Mouse (Mus musculus): ENCODE measurements at regions not wholly inside any gene's neighbourhood (a gene's known extent, or its start where the extent isn't known, plus 50 kb on each side); places are given as distances from the start of the nearest gene placed in this dataset.

DNA sequence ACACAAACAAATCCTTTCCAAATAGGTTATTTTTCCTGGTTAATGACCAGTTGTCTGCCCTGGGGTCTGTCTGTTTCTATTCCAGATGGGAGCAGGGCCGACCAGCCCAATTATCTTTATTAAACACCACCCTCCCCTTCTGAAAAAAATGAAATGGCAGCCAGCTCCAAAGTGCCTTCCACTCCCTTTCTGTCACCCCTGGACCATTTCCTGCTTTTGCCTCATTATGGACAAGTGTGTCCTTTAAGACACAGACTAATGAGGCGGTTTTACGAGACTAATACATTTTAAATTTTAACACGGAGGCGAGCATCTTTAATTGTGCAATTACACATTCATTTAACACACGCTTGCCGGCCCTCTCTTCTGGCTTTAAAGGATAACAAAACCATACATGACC, 64.2 kb upstream of the Irx3 start:
- TF ChIP-seq CTCF (IDR thresholded peaks at IDR 0.05) (no peak), POLR2A (IDR thresholded peaks at IDR 0.05; ENCODE audit: insufficient read depth, low read depth, low read length) (no peak), EP300 (IDR thresholded peaks at IDR 0.05; ENCODE audit: insufficient read depth, low read depth, low read length) (no peak)
- H3K27me3 ChIP-seq (ENCODE audit: control insufficient read depth, insufficient read depth, low read length) = no peaks in the 10 kb centered on the region
- H3K9ac ChIP-seq (ENCODE audit: low read depth, low read length) = no peak overlapping the region
- no peak overlapping the region for H3K4me3 ChIP-seq
- no peaks in the 10 kb centered on the region for H3K36me3 ChIP-seq (ENCODE audit: control insufficient read depth, insufficient read depth, low read length)
- H3K4me1 ChIP-seq (ENCODE audit: control insufficient read depth, insufficient read depth, low read length) = no peaks in the 10 kb centered on the region
- H3K79me2 ChIP-seq (replicated peaks; ENCODE audit: control insufficient read depth, insufficient read depth, low read length) = no peaks in the 10 kb centered on the region
- DNase-seq = no peak
- WGBS = 76% methylated on average over 7 of the region's 7 CpGs
- H3K27ac ChIP-seq = no peak overlapping the region
- intact Hi-C loops (cut with DNase I) = no loop called here

DNA sequence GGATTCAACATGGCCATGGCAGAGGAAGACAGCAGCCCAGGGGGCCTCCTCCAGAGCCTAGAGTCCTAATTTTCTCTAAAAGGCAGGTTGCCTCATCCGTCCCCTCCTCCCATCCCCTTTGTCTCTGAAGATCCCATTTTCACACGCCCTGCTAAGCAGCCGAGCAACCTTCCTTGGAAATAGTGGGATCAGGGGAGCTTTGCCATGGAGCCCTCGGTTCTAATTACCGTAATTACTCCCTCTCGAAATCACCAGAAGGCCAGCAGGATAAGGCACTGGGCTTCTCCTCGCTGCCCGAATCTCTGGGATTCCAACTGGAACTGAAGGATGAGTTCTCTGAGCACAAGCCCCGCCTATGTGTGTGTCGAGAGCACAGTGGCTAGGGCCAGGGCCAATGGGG, 63.5 kb upstream of the Irx3 start:
- no peaks in the 10 kb centered on the region for H3K79me2 ChIP-seq (replicated peaks; ENCODE audit: control insufficient read depth, insufficient read depth, low read length)
- 47% methylated on average over 10 of the region's 10 CpGs for WGBS
- no peaks in the 10 kb centered on the region for H3K36me3 ChIP-seq (ENCODE audit: control insufficient read depth, insufficient read depth, low read length)
- intact Hi-C loops (cut with DNase I) = no loop called here
- H3K27ac ChIP-seq = no peak overlapping the region
- H3K4me3 ChIP-seq = no peak overlapping the region
- H3K27me3 ChIP-seq (ENCODE audit: control insufficient read depth, insufficient read depth, low read length) = no peaks in the 10 kb centered on the region
- TF ChIP-seq CTCF (IDR thresholded peaks at IDR 0.05) (no peak), EP300 (IDR thresholded peaks at IDR 0.05; ENCODE audit: insufficient read depth, low read depth, low read length) (no peak), POLR2A (IDR thresholded peaks at IDR 0.05; ENCODE audit: insufficient read depth, low read depth, low read length) (no peak)
- H3K4me1 ChIP-seq (ENCODE audit: control insufficient read depth, insufficient read depth, low read length) = no peaks in the 10 kb centered on the region
- DNase-seq = no peak
- no peak overlapping the region for H3K9ac ChIP-seq (ENCODE audit: low read depth, low read length)

DNA sequence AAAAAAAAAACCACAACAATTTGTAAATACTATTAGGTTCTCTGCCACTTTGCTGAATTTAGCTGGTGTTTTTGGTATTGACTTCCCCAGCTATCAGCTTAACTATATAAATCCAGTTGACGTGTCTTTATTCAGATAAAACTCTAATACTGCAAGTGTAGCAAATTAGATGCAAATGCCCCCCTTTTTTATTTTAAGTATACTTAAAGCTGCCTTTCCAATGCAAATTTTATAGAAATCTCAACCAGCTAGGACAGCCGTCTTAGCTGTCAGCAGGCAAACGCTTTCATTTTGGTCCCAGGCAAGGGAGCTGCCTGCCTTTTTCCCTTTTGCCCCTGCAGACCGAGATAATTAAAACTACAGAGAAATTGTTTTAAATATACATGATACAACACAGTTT, 61.6 kb upstream of the Irx3 start:
- Histone ChIP-seq H3K36me3 (ENCODE audit: control insufficient read depth, insufficient read depth, low read length) (no peaks in the 10 kb centered on the region), H3K79me2 (replicated peaks; ENCODE audit: control insufficient read depth, insufficient read depth, low read length) (no peaks in the 10 kb centered on the region), H3K27me3 (ENCODE audit: control insufficient read depth, insufficient read depth, low read length) (no peaks in the 10 kb centered on the region), H3K9ac (ENCODE audit: low read depth, low read length) (no peak overlapping the region), H3K27ac (no peak overlapping the region), H3K4me3 (no peak overlapping the region), H3K4me1 (ENCODE audit: control insufficient read depth, insufficient read depth, low read length) (no peaks in the 10 kb centered on the region)
- no peak for DNase-seq
- intact Hi-C loops (cut with DNase I) = no loop called here
- 63% methylated on average over 4 of the region's 4 CpGs for WGBS
- TF ChIP-seq CTCF (IDR thresholded peaks at IDR 0.05) = no peak
- TF ChIP-seq POLR2A (IDR thresholded peaks at IDR 0.05; ENCODE audit: insufficient read depth, low read depth, low read length) = no peak
- TF ChIP-seq EP300 (IDR thresholded peaks at IDR 0.05; ENCODE audit: insufficient read depth, low read depth, low read length) = no peak

DNA sequence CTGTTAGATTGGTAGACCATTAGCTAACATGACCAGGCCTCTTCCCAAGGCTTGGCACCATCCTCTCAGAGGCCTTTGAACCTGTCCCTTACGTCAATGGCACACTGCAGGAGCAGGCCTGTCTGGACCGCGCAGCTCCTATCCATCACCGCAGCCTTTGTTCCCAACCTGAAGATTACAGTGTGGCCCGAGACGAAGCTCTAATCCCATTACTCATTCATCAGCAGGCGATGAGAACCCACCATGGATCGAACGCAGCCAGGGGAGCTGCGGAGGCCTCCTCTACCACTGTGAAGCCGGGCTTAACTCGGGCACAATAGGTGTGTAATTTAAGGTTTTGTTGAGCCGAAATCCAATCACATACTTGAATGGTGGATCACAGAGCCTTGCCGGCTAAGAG, 54.0 kb upstream of the Irx3 start:
- Histone ChIP-seq H3K27me3 (ENCODE audit: control insufficient read depth, insufficient read depth, low read length) (no peaks in the 10 kb centered on the region), H3K4me1 (ENCODE audit: control insufficient read depth, insufficient read depth, low read length) (peaks cover 2% of the 10 kb centered on the region), H3K79me2 (replicated peaks; ENCODE audit: control insufficient read depth, insufficient read depth, low read length) (no peaks in the 10 kb centered on the region), H3K27ac (no peak overlapping the region), H3K36me3 (ENCODE audit: control insufficient read depth, insufficient read depth, low read length) (no peaks in the 10 kb centered on the region), H3K4me3 (no peak overlapping the region), H3K9ac (ENCODE audit: low read depth, low read length) (no peak overlapping the region)
- 82% methylated on average over 14 of the region's 14 CpGs for WGBS
- no peak for DNase-seq
- no peak for TF ChIP-seq EP300 (IDR thresholded peaks at IDR 0.05; ENCODE audit: insufficient read depth, low read depth, low read length)
- no peak for TF ChIP-seq CTCF (IDR thresholded peaks at IDR 0.05)
- no peak for TF ChIP-seq POLR2A (IDR thresholded peaks at IDR 0.05; ENCODE audit: insufficient read depth, low read depth, low read length)
- intact Hi-C loops (cut with DNase I) = no loop called here

DNA sequence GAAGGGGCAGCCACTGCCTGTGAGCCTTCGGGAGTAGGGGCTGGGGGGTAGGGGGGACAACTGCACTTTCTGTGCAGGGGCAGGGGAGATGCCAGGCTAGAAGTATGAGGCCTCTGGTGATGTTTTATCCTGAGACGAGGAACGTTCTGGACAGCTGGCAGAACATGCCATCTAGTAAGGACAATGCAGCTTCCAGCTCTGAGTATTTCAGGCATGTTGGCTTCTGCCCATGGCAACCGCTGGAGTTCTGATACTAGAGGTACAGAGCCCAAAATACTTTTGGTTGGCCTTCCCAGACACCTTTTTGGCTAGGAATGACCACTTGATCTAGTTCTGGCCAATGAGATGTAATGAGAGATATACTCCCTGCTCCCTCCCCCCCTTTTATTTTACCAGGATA, 52.5 kb upstream of the Irx3 start:
- 54% methylated on average over 4 of the region's 4 CpGs for WGBS
- no peaks in the 10 kb centered on the region for H3K79me2 ChIP-seq (replicated peaks; ENCODE audit: control insufficient read depth, insufficient read depth, low read length)
- TF ChIP-seq CTCF (IDR thresholded peaks at IDR 0.05) (no peak), EP300 (IDR thresholded peaks at IDR 0.05; ENCODE audit: insufficient read depth, low read depth, low read length) (peak; percentile 39; the same call in 1 of the 2 replicates), POLR2A (IDR thresholded peaks at IDR 0.05; ENCODE audit: insufficient read depth, low read depth, low read length) (no peak)
- H3K27me3 ChIP-seq (ENCODE audit: control insufficient read depth, insufficient read depth, low read length) = no peaks in the 10 kb centered on the region
- H3K4me1 ChIP-seq (ENCODE audit: control insufficient read depth, insufficient read depth, low read length) = peaks cover 2% of the 10 kb centered on the region
- peak in 1 of 2 experiments; percentile 63 for DNase-seq
- no peak overlapping the region for H3K4me3 ChIP-seq
- no peak overlapping the region for H3K9ac ChIP-seq (ENCODE audit: low read depth, low read length)
- intact Hi-C loops (cut with DNase I) = loop anchor here (5.0 kb wide), 1 partner anchor 37 kb away; no protein-coding TSS in a partner anchor
- no peak overlapping the region; the same call in 1 of the 2 replicates for H3K27ac ChIP-seq
- H3K36me3 ChIP-seq (ENCODE audit: control insufficient read depth, insufficient read depth, low read length) = no peaks in the 10 kb centered on the region

DNA sequence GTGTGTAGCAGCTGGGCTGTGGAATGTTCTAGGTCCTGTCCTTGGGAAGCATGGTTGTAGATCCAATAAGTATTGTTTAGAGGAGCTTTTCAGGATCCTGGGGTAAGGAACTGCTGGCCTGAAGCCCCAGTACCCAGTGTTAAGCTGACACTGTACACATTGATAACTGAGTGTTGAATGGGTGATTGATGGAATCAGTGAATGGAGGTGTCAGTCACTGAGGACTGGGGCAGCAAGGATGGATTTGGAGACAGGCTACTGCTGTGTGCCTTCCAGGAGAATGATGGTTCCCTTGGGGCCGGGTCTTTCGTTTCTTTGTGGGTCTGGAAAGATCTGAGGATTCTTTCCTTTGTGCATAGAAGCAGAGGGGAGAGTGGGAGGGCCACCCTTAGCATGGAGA, 51.9 kb upstream of the Irx3 start:
- WGBS = 35% methylated on average over 2 of the region's 2 CpGs
- DNase-seq = no peak
- no peaks in the 10 kb centered on the region for H3K36me3 ChIP-seq (ENCODE audit: control insufficient read depth, insufficient read depth, low read length)
- H3K4me1 ChIP-seq (ENCODE audit: control insufficient read depth, insufficient read depth, low read length) = peaks cover 2% of the 10 kb centered on the region
- TF ChIP-seq EP300 (IDR thresholded peaks at IDR 0.05; ENCODE audit: insufficient read depth, low read depth, low read length) (no peak), POLR2A (IDR thresholded peaks at IDR 0.05; ENCODE audit: insufficient read depth, low read depth, low read length) (no peak), CTCF (IDR thresholded peaks at IDR 0.05) (no peak)
- no peak overlapping the region for H3K9ac ChIP-seq (ENCODE audit: low read depth, low read length)
- no peaks in the 10 kb centered on the region for H3K79me2 ChIP-seq (replicated peaks; ENCODE audit: control insufficient read depth, insufficient read depth, low read length)
- intact Hi-C loops (cut with DNase I) = loop anchor here (2.0 to 5.0 kb wide), 2 partner anchors 37 to 47 kb away; no protein-coding TSS in a partner anchor
- H3K27me3 ChIP-seq (ENCODE audit: control insufficient read depth, insufficient read depth, low read length) = no peaks in the 10 kb centered on the region
- H3K27ac ChIP-seq = no peak overlapping the region; the same call in 1 of the 2 replicates
- H3K4me3 ChIP-seq = no peak overlapping the region
